Mouse (Mus musculus): ENCODE results near the gene Fgfr2.

The Fgfr2 gene

GRCm38 (mm10) chr7:132585695-132586491 lies 537.3 kb downstream of the Fgfr2 start:
- no peak for DNase-seq (ENCODE audit: low read depth, low spot score)

- DNase-seq (ENCODE audit: low read depth, low spot score) = no peak
Observed at GRCm38 (mm10) chr7:132581441-132581840, 541.7 kb downstream of the Fgfr2 start.

GRCm38 (mm10) chr7:132580511-132580910 lies 542.6 kb downstream of the Fgfr2 start:
- DNase-seq (ENCODE audit: low read depth, low spot score) = no peak

- DNase-seq (ENCODE audit: low read depth, low spot score) = no peak
Observed at GRCm38 (mm10) chr7:132576891-132577290, 546.3 kb downstream of the Fgfr2 start.

- DNase-seq (ENCODE audit: low read depth, low spot score) = peak; percentile 98
Observed at GRCm38 (mm10) chr7:132576116-132576650, 547.0 kb downstream of the Fgfr2 start, which contains the start of gene Oat. Gene Oat (minus strand): TSS chr7:132576398.

- DNase-seq (ENCODE audit: low read depth, low spot score) = peak; percentile 97
Observed at GRCm38 (mm10) chr7:132575623-132576022, 547.5 kb downstream of the Fgfr2 start.

- no peak for DNase-seq (ENCODE audit: low read depth, low spot score)
Observed at GRCm38 (mm10) chr7:132574646-132575045, 548.5 kb downstream of the Fgfr2 start.

- DNase-seq (ENCODE audit: low read depth, low spot score) = no peak
Observed at GRCm38 (mm10) chr7:132573205-132573604, 549.9 kb downstream of the Fgfr2 start.

- DNase-seq (ENCODE audit: low read depth, low spot score) = no peak
Observed at GRCm38 (mm10) chr7:132572738-132573137, 550.4 kb downstream of the Fgfr2 start.

- no peak for DNase-seq (ENCODE audit: low read depth, low spot score)
Observed at GRCm38 (mm10) chr7:132571481-132571880, 551.7 kb downstream of the Fgfr2 start.

GRCm38 (mm10) chr7:132570071-132570470 lies 553.1 kb downstream of the Fgfr2 start:
- DNase-seq (ENCODE audit: low read depth, low spot score) = no peak

GRCm38 (mm10) chr7:132568817-132569216 lies 554.3 kb downstream of the Fgfr2 start:
- no peak for DNase-seq (ENCODE audit: low read depth, low spot score)

- no peak for DNase-seq (ENCODE audit: low read depth, low spot score)
Observed at GRCm38 (mm10) chr7:132565831-132566230, 557.3 kb downstream of the Fgfr2 start.

- no peak for DNase-seq (ENCODE audit: low read depth, low spot score)
Observed at GRCm38 (mm10) chr7:132559138-132559766, 563.9 kb downstream of the Fgfr2 start.

GRCm38 (mm10) chr7:132558141-132558736 lies 564.9 kb downstream of the Fgfr2 start:
- DNase-seq (ENCODE audit: low read depth, low spot score) = no peak

- no peak for DNase-seq (ENCODE audit: low read depth, low spot score)
Observed at GRCm38 (mm10) chr7:132556575-132556974, 566.6 kb downstream of the Fgfr2 start.

- no peak for DNase-seq (ENCODE audit: low read depth, low spot score)
Observed at GRCm38 (mm10) chr7:132555911-132556310, 567.2 kb downstream of the Fgfr2 start.

GRCm38 (mm10) chr7:132554091-132554490 lies 569.1 kb downstream of the Fgfr2 start:
- DNase-seq (ENCODE audit: low read depth, low spot score) = no peak

GRCm38 (mm10) chr7:132551351-132552126 lies 571.6 kb downstream of the Fgfr2 start:
- peak; percentile 95 for DNase-seq (ENCODE audit: low read depth, low spot score)

GRCm38 (mm10) chr7:132547126-132547525 lies 576.0 kb downstream of the Fgfr2 start:
- no peak for DNase-seq (ENCODE audit: low read depth, low spot score)

GRCm38 (mm10) chr7:132542427-132542826 lies 580.7 kb downstream of the Fgfr2 start:
- DNase-seq (ENCODE audit: low read depth, low spot score) = no peak

- DNase-seq (ENCODE audit: low read depth, low spot score) = no peak
Observed at GRCm38 (mm10) chr7:132541566-132541965, 581.6 kb downstream of the Fgfr2 start.

Measured in ES-CJ7 (cell line).